Mouse (Mus musculus) C2C12 (cell line): Measurements from ENCODE around the gene Btbd1.

Experiments
- CTCF ChIP-seq: IDR thresholded peaks from one replicate; pipeline ENCODE4 v1.5.1; 2011; ENCODE audit not compliant: control insufficient read depth, insufficient read depth, insufficient read length
- MYOD1 ChIP-seq: IDR thresholded peaks from one replicate; pipeline ENCODE4 v1.6.1; 2011; ENCODE audit warnings: low read depth; ENCODE audit not compliant: control insufficient read depth, insufficient read length

DNA sequence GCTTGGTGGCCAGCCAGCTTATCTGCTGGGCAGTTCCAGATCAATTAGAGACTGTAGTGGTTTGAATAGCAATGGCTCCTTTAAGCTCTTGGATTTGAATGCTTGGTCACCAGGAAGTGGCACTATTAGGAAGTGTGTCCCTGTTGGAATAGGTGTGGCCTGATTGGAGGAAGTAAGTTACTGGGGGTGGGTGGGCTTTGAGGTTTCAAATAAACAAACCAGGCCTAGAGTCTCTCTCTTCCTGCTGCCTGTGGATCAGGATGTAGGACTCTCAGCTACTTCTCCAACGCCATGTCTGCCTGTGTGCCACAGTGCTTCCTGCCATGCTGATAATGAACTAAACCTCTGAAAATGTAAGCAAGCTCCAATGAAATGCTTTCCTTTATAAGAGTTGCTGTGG is 13.8 kb upstream of the Btbd1 start:
- TF ChIP-seq CTCF, result no peak
- TF ChIP-seq MYOD1, result no peak
